Mouse (Mus musculus) MEL (cell line): ENCODE measurements around the gene Tomm34.
"Not testable (repeated sequence)": the region's sequence is repeated elsewhere in the genome, so short reads cannot be mapped to it uniquely, and the experiment has no call there.

Source experiments
- CTCF ChIP-seq, 3 experiments: IDR thresholded peaks in 2 of 3; conservative IDR thresholded peaks in 1 of 3; 2 replicates each; pipeline ENCODE4 v1.5.1; 2011 to 2012; ENCODE audit warnings: low read length in 3 of 3, low read depth in 2 of 3, mild to moderate bottlenecking in 2 of 3, improper control_type of control experiment in 1 of 3, inconsistent platforms in 1 of 3, mixed read lengths in 1 of 3, moderate library complexity in 1 of 3; ENCODE audit not compliant: control insufficient read depth in 1 of 3, insufficient read depth in 1 of 3, poor library complexity in 1 of 3, severe bottlenecking in 1 of 3
- EP300 ChIP-seq, 2 experiments: IDR thresholded peaks; 2 replicates each; pipeline ENCODE4 v1.6.1; 2011; ENCODE audit warnings: improper control_type of control experiment in 2 of 2, low read length in 2 of 2, low read depth in 1 of 2, mild to moderate bottlenecking in 1 of 2
- POLR2A ChIP-seq, 2 experiments: IDR thresholded peaks; 2 replicates each; pipeline ENCODE4 v1.6.1; 2011 to 2012; ENCODE audit warnings: low read length in 2 of 2, mild to moderate bottlenecking in 2 of 2, control low read depth in 1 of 2, improper control_type of control experiment in 1 of 2, low read depth in 1 of 2, moderate library complexity in 1 of 2; ENCODE audit not compliant: control insufficient read depth in 1 of 2, insufficient read depth in 1 of 2, poor library complexity in 1 of 2
- USF1 ChIP-seq: IDR thresholded peaks from 2 replicates; pipeline ENCODE4 v1.6.1; 2014; ENCODE audit warnings: low read depth, mild to moderate bottlenecking, inconsistent platforms, low read length, improper control_type of control experiment, moderate library complexity

DNA sequence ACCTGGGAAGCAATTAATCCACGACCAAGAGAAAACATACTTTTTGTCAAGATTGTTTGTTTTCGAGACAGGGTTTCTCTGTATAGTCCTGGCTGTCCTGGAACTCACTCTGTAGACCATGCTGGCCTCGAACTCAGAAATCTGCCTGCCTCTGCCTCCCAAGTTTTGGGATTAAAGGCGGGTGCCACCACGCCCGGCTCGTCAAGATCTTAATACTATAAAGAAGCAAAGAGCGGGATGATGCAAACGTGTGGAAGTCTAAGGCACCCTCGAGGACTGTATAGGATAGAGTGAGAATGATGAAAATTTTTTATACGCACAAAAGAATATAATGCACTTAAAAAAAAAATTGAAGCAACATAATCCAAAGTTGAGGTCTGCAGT, 460 bp upstream of the Tomm34 start:
- TF ChIP-seq EP300 (IDR thresholded peaks at IDR 0.05; ENCODE audit: low read depth in 1 of 2, low read length in 2 of 2); POLR2A (IDR thresholded peaks at IDR 0.05; ENCODE audit: control insufficient read depth in 1 of 2, insufficient read depth in 1 of 2, low read depth in 1 of 2, low read length in 2 of 2, poor library complexity in 1 of 2); USF1; CTCF (IDR thresholded peaks at IDR 0.05 in 2 of 3, conservative IDR thresholded peaks at IDR 0.05 in 1 of 3; ENCODE audit: control insufficient read depth in 1 of 3, insufficient read depth in 1 of 3, low read depth in 2 of 3, low read length in 3 of 3, poor library complexity in 1 of 3, severe bottlenecking in 1 of 3): not testable (repeated sequence)
